In the genomic region with DNA sequence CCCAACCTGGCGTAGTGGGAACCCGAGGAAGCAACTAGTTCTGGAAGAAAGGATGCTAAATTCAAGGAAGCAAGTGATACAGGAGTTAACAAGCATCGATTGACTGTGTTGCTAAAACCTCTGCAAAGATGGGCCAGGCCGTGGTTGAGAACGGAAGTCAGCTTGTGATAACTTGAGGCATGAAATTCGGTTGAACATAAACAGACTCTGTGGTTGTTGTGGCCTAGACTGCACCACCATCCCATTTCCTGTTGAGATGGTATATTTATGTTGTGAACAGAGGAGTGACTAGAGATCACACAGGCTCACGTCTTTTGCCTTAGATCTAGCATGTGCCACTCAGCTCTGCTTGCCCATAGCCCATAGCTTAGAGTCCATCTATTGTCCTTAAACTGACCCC, we compare ENCODE assay signal across 14 mouse cellular contexts. TPM values are rescaled to one million over a fixed set of nuclear protein-coding genes. Genes with fewer than 3 reads are reported as not detected.
A peak's percentile ranks its signal among the peaks of the same experiment; 100 is the strongest.
DNase-seq lines count a peak whose midpoint lies in the region; ATAC-seq and TF ChIP-seq lines count a peak whose summit lies in the region.
"Had no signal": no experiment of that assay in that cellular context is flagged by ENCODE, and none has a peak within 500 bp of the region (broad histone marks: within the 10 kb centered on the region; RNA-seq: fewer than 3 reads in every experiment).

No protein-coding gene starts in this region.

- no peaks in the 10 kb centered on the region for H3K36me3 ChIP-seq in lung, postnatal 0 days (ENCODE audit: insufficient read depth, low read length)
- no peaks in the 10 kb centered on the region for H3K36me3 ChIP-seq in liver, embryonic 14.5 days (replicated peaks; ENCODE audit: control insufficient read depth, insufficient read depth, low read depth)
- H3K36me3 ChIP-seq in midbrain, embryonic 15.5 days (replicated peaks), result no peaks in the 10 kb centered on the region
- H3K36me3 ChIP-seq: heart, embryonic 10.5 days; limb, embryonic 12.5 days had no signal

- no peak for TF ChIP-seq CTCF in lung, postnatal 0 days (IDR thresholded peaks at IDR 0.05)
- TF ChIP-seq CTCF in liver, embryonic 14.5 days (IDR thresholded peaks at IDR 0.05; ENCODE audit: low read depth), result no peak

- H3K27me3 ChIP-seq in lung, postnatal 0 days (replicated peaks; ENCODE audit: insufficient read depth, low read length), result no peaks in the 10 kb centered on the region
- H3K27me3 ChIP-seq in liver, embryonic 14.5 days (ENCODE audit: control insufficient read depth, insufficient read depth, low read length), result no peaks in the 10 kb centered on the region
- no peaks in the 10 kb centered on the region for H3K27me3 ChIP-seq in midbrain, embryonic 15.5 days (replicated peaks)
- H3K27me3 ChIP-seq: limb, embryonic 12.5 days had no signal

- TF ChIP-seq EP300 in lung, postnatal 0 days (IDR thresholded peaks at IDR 0.05), result no peak
- TF ChIP-seq EP300 in liver, embryonic 14.5 days (IDR thresholded peaks at IDR 0.05; ENCODE audit: low read depth), result 0 out of 2 replicates have a peak, but pooled peaks have one; percentile 7

- no peak overlapping the region for H3K4me2 ChIP-seq in lung, postnatal 0 days (replicated peaks; ENCODE audit: low read depth, low read length)
- no peak overlapping the region for H3K4me2 ChIP-seq in liver, embryonic 14.5 days (ENCODE audit: low read depth)
- no peak overlapping the region for H3K4me2 ChIP-seq in midbrain, embryonic 15.5 days
- H3K4me2 ChIP-seq: hindbrain, embryonic 14.5 days; limb, embryonic 12.5 days had no signal

- WGBS in lung, postnatal 0 days, result 64% methylated on average over 7 of the region's 7 CpGs
- WGBS in liver, embryonic 14.5 days (ENCODE audit: insufficient replicate concordance), result 22% methylated on average over 7 of the region's 7 CpGs
- 84% methylated on average over 7 of the region's 7 CpGs for WGBS in midbrain, embryonic 15.5 days

- no peak overlapping the region for H3K27ac ChIP-seq in lung, postnatal 0 days (ENCODE audit: low read length)
- H3K27ac ChIP-seq in liver, embryonic 14.5 days, result no peak overlapping the region
- H3K27ac ChIP-seq in midbrain, embryonic 15.5 days, result no peak overlapping the region
- H3K27ac ChIP-seq: heart, embryonic 10.5 days; hindbrain, embryonic 14.5 days; limb, embryonic 12.5 days; macrophage had no signal

- H3K9ac ChIP-seq in lung, postnatal 0 days (replicated peaks; ENCODE audit: low read depth), result no peak overlapping the region
- no peak overlapping the region for H3K9ac ChIP-seq in liver, embryonic 14.5 days (replicated peaks)
- no peak overlapping the region for H3K9ac ChIP-seq in midbrain, embryonic 15.5 days
- H3K9ac ChIP-seq: hindbrain, embryonic 14.5 days; limb, embryonic 12.5 days had no signal

- DNase-seq in lung, postnatal 10 days, result peak; percentile 5
- DNase-seq in lung, postnatal 0 days (ENCODE audit: low spot score), result no peak
- no peak for DNase-seq in liver, embryonic 14.5 days (ENCODE audit: low read depth in 3 of 3, low spot score in 3 of 3)
- DNase-seq in spleen, adult 18-20 months, result peak; percentile 6 to 7
- DNase-seq in heart, postnatal 4 days, result no peak
- DNase-seq in kidney, adult 9 months, result no peak
- DNase-seq in neural tube, embryonic 10.5 days (ENCODE audit: extremely low spot score, low spot score), result no peak
- DNase-seq: adrenal gland, postnatal 36 days; cerebellum, adult 18-20 months had no signal

- H3K9me3 ChIP-seq in lung, postnatal 0 days (ENCODE audit: low read length), result no peaks in the 10 kb centered on the region
- no peaks in the 10 kb centered on the region for H3K9me3 ChIP-seq in liver, embryonic 14.5 days (ENCODE audit: control insufficient read depth, low read length)
- no peaks in the 10 kb centered on the region for H3K9me3 ChIP-seq in midbrain, embryonic 15.5 days
- H3K9me3 ChIP-seq: heart, embryonic 10.5 days; limb, embryonic 12.5 days had no signal

- ATAC-seq in lung, postnatal 0 days, result no peak
- ATAC-seq in liver, embryonic 14.5 days (ENCODE audit: insufficient read depth), result no peak
- ATAC-seq in midbrain, embryonic 15.5 days (replicated peaks), result no peak

- no peak overlapping the region for H3K4me3 ChIP-seq in lung, postnatal 0 days (ENCODE audit: low read depth, low read length)
- H3K4me3 ChIP-seq in liver, embryonic 14.5 days (ENCODE audit: insufficient read depth in 1 of 2, low read depth in 2 of 2, low read length in 2 of 2), result no peak overlapping the region
- H3K4me3 ChIP-seq in midbrain, embryonic 15.5 days, result no peak overlapping the region
- H3K4me3 ChIP-seq: heart, embryonic 10.5 days; limb, embryonic 12.5 days had no signal

- H3K4me1 ChIP-seq in lung, postnatal 0 days (ENCODE audit: insufficient read depth, low read depth, low read length), result no peaks in the 10 kb centered on the region
- H3K4me1 ChIP-seq in liver, embryonic 14.5 days (replicated peaks; ENCODE audit: control insufficient read depth in 2 of 2, insufficient read depth in 2 of 2, low read length in 1 of 2), result no peaks in the 10 kb centered on the region
- H3K4me1 ChIP-seq in midbrain, embryonic 15.5 days, result no peaks in the 10 kb centered on the region
- H3K4me1 ChIP-seq: heart, embryonic 10.5 days; limb, embryonic 12.5 days had no signal

RNA-seq across cellular contexts. Expression of a gene that starts 36.5 kb away (rescaled TPM):
- 0.26 and 0.49 TPM in 2 replicates for polyA plus RNA-seq in lung, postnatal 0 days (2015; fragmentation: Nextera tagmentation; extraction: Ambion mirVana)
- 0.01 TPM in 2 replicates for polyA plus RNA-seq in liver, embryonic 14.5 days (2012; rRNA removed)
- polyA plus RNA-seq in liver, embryonic 14.5 days (2014; fragmentation: Nextera tagmentation; extraction: Ambion mirVana), result 0.04 TPM in 1 of 2 replicates, not detected in the other
- total RNA-seq in heart, postnatal 4 days (2021), result 1 to 10 TPM in 1 of 2 experiments, under 1 TPM in 1; 0.95 to 1.2 TPM
- polyA plus RNA-seq in midbrain, embryonic 15.5 days (2015; fragmentation: Nextera tagmentation; extraction: Ambion mirVana), result 1.1 TPM in 2 replicates

Comparison
In these comparisons a context has a peak if more than half of its experiments do, and no peak if none do; other contexts are left out.
1. DNase-seq: peak in lung, postnatal 10 days (single experiment) and spleen, adult 18-20 months (2 of 2); none in lung, postnatal 0 days (single experiment), liver, embryonic 14.5 days (0 of 3), heart, postnatal 4 days (single experiment), kidney, adult 9 months (single experiment) and neural tube, embryonic 10.5 days (single experiment).